Mouse (Mus musculus) midbrain, embryonic 13.5 days (tissue): ENCODE results near the gene Sik3. TPM values are rescaled to one million over a fixed set of nuclear protein-coding genes. Genes with fewer than 3 reads are reported as not detected.

Experiments used
- ATAC-seq: fragments of 200-750 bp; cut with Nextera tagmentation; 2 replicates; pipeline ENCODE4 v1.8.0; 2017; ENCODE audit warnings: mild to moderate bottlenecking, moderate TSS enrichment, moderate library complexity
- H3K27ac ChIP-seq: fragments of 300-500 bp; sonication (generic); 2 replicates; pipeline ENCODE4 v1.5.1; 2015; ENCODE audit warnings: inconsistent platforms, mild to moderate bottlenecking, moderate library complexity
- H3K27me3 ChIP-seq: fragments of 300-500 bp; sonication (generic); 2 replicates; pipeline ENCODE4 v1.6.1; 2015; ENCODE audit warnings: mild to moderate bottlenecking, inconsistent platforms
- H3K36me3 ChIP-seq: fragments of 300-500 bp; sonication (generic); 2 replicates; pipeline ENCODE4 v1.6.1; 2015; ENCODE audit warnings: mild to moderate bottlenecking, inconsistent platforms
- H3K4me1 ChIP-seq: fragments of 300-500 bp; sonication (generic); replicated peaks from 2 replicates; pipeline ENCODE4 v1.6.1; 2015; ENCODE audit warnings: inconsistent platforms
- H3K4me2 ChIP-seq: fragments of 300-500 bp; sonication (generic); replicated peaks from 2 replicates; pipeline ENCODE4 v1.6.1; 2015; ENCODE audit warnings: moderate library complexity, mild to moderate bottlenecking, inconsistent platforms
- H3K4me3 ChIP-seq: fragments of 300-500 bp; sonication (generic); replicated peaks from 2 replicates; pipeline ENCODE4 v1.5.1; 2015; ENCODE audit warnings: mild to moderate bottlenecking, inconsistent platforms
- H3K9ac ChIP-seq: fragments of 300-500 bp; sonication (generic); replicated peaks from 2 replicates; pipeline ENCODE4 v1.6.1; 2015; ENCODE audit warnings: mild to moderate bottlenecking, inconsistent platforms
- H3K9me3 ChIP-seq: fragments of 300-500 bp; sonication (generic); 2 replicates; pipeline ENCODE4 v1.6.1; 2016; ENCODE audit warnings: mild to moderate bottlenecking, inconsistent platforms
- WGBS: fragments of 180-500 bp; shearing (Covaris S2); methylation state at CpG from one replicate; pipeline ENCODE4 v1.1.7; 2015; 5-methylcytosine and 5-hydroxymethylcytosine counted together
- polyA plus RNA-seq: library from polyadenylated mRNA; unstranded; fragments of >200 nt; fragmentation: Nextera tagmentation; extraction: Ambion mirVana; gene quantifications from 2 replicates; pipeline ENCODE4 v1.2.1, GENCODE M21; 2015

The Sik3 gene
- polyA plus RNA-seq, 1 experiment from 2014 or later, result 6.7 TPM

DNA sequence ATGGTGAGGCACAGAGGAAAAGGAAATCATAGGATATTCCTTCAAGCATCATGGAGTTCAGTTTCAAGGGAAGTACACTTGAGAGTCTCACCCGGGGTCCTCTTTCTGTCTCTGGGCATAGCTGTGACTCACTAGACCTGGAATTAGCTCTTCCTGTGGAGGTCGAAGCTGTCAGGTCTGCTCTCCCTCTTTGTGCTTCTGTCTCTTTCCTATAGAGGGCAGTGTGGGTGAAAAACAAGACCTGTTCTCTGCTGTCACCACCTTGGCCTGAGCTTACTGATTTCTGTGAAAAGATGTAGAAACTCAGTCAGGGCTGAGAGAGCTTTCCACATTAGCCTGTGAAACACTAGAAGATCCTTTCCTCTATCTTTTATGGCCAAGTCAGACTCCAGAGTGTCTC is 172.6 kb downstream of the Sik3 start:
- Histone ChIP-seq H3K9me3 (no peaks in the 10 kb centered on the region), H3K27ac (no peak overlapping the region), H3K4me3 (no peak overlapping the region), H3K9ac (no peak overlapping the region), H3K36me3 (no peaks in the 10 kb centered on the region; the same call in 1 of the 2 replicates), H3K4me1 (peaks cover 11% of the 10 kb centered on the region), H3K27me3 (no peaks in the 10 kb centered on the region), H3K4me2 (no peak overlapping the region)
- ATAC-seq, result no peak
- WGBS, result 44% methylated on average over 2 of the region's 2 CpGs

DNA sequence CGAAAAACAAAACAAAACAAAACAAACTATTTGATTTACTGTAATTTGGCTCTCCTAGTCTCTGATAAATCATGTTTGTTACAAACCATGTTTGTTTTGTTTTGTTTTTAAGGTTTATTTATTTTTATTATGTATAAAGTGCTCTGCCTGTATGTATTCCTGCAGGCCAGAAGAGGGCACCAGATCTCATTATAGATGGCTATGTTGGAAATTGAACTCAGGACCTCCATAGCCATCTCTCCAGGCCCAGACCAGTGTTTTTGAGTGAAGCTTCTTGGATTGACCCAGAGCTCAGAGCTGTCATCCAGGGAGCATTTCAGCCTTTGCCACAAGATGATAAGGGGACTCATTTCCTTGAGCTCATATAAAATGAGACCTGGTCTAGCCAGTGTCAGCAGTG is 173.8 kb downstream of the Sik3 start:
- H3K4me1 ChIP-seq, result peaks cover 6% of the 10 kb centered on the region
- H3K27ac ChIP-seq, result no peak overlapping the region
- no peak overlapping the region for H3K9ac ChIP-seq
- H3K4me2 ChIP-seq, result no peak overlapping the region
- no peaks in the 10 kb centered on the region for H3K27me3 ChIP-seq
- H3K4me3 ChIP-seq, result no peak overlapping the region
- WGBS, result 88% methylated on average over 1 of the region's 1 CpGs
- no peaks in the 10 kb centered on the region for H3K36me3 ChIP-seq
- H3K9me3 ChIP-seq, result no peaks in the 10 kb centered on the region
- no peak for ATAC-seq

DNA sequence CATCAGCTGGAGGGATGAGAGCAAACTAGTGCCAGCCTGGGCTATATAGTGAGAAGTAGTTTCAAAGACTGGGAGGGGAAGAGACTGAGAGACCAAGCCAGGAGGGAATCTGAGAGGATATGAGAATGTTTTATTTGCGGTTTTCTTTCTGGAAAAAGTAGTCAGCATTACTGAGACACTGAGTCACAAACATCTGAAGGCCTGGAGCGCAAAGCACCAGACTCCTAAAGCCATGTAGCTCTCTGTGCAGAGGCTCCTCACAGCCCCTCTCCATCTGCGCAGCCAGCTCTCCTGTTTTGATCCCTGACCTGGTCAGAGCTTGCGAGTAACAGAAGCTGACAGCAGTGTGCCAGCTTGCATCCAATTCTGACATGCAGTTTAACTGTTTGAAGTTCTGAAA is 175.8 kb downstream of the Sik3 start:
- ATAC-seq, result no peak
- Histone ChIP-seq H3K4me1 (peaks cover 6% of the 10 kb centered on the region), H3K27ac (no peak overlapping the region), H3K9me3 (no peaks in the 10 kb centered on the region), H3K4me2 (no peak overlapping the region), H3K36me3 (no peaks in the 10 kb centered on the region), H3K9ac (no peak overlapping the region), H3K27me3 (no peaks in the 10 kb centered on the region), H3K4me3 (no peak overlapping the region)
- WGBS, result 89% methylated on average over 4 of the region's 4 CpGs

DNA sequence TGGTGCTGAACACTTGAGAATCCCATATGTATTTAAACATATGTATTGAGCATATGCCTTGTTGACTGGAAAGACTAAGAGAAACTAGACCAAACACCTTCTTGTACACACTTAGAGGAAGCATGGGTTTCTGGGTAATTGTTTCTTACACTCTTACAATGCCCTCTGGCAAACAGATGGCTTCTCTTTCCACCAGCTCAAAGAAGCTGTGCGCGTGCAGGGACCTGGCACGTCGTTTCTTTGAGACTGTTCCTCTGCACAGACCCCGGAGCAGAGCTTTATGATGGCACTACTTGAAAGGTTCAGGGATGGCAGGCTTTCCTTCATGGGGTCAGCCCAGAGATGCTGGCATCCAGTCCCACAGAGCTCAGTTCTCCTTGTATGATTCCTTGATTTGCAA is 176.3 kb downstream of the Sik3 start:
- H3K27ac ChIP-seq, result 0 out of 2 replicates have a peak overlapping the region, but pooled peaks have one; percentile 19
- ATAC-seq, result no peak

DNA sequence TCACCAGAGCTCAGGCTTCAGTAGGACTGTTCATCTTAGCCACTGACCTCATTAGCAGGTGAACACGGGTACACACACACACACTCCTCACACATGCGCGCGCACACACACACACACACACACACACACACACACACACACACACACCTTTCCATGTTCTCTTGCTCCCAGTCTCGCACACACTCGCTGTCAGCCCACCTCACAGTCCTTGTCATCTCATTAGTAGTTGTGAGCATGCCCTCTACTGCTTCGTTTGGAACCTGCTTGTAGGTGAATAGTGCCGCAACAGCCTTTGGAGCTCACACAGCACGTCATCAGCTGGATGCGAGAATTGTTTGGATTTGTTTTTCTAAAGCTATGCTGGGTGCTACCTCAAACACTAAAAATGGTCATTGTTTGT is 176.8 kb downstream of the Sik3 start:
- Histone ChIP-seq H3K4me2 (no peak overlapping the region), H3K36me3 (peaks cover 4% of the 10 kb centered on the region), H3K9ac (no peak overlapping the region), H3K27ac (0 out of 2 replicates have a peak overlapping the region, but pooled peaks have one; percentile 19), H3K4me1 (peaks cover 6% of the 10 kb centered on the region), H3K27me3 (no peaks in the 10 kb centered on the region), H3K9me3 (no peaks in the 10 kb centered on the region), H3K4me3 (no peak overlapping the region)
- ATAC-seq, result no peak; the same call in 1 of the 2 replicates
- 77% methylated on average over 10 of the region's 10 CpGs for WGBS

More for the DNA sequence above, 176.3 kb downstream of the Sik3 start:
- Histone ChIP-seq H3K4me1 (peaks cover 6% of the 10 kb centered on the region), H3K4me2 (no peak overlapping the region), H3K36me3 (0 out of 2 replicates have a peak, but pooled peaks cover under 1% of the 10 kb centered on the region), H3K9ac (no peak overlapping the region), H3K4me3 (no peak overlapping the region), H3K27me3 (no peaks in the 10 kb centered on the region), H3K9me3 (no peaks in the 10 kb centered on the region)
- 71% methylated on average over 5 of the region's 5 CpGs for WGBS

DNA sequence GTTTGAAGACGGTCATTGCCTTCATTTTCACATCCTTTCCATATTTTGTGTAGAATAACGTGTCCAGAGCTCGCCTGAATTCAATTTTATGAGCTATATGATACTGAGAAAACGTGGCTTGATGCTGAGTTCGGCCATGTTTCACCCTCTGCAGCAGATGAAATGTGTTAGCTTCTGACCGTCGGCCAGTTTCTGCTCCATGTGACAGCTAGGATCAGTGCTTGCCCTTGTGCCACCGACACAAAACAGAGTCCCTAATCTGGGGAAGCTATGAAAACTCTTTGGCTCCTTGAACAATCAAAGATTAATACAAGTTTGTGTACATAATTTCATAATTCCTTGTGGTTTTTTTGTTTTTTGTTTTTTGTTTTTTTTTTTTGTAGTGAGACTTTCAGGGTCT is 178.6 kb downstream of the Sik3 start:
- Histone ChIP-seq H3K9ac (0 out of 2 replicates have a peak overlapping the region, but pooled peaks have one; percentile 4), H3K27ac (no peak overlapping the region), H3K9me3 (no peaks in the 10 kb centered on the region), H3K27me3 (no peaks in the 10 kb centered on the region), H3K4me1 (peaks cover 6% of the 10 kb centered on the region), H3K4me2 (no peak overlapping the region), H3K36me3 (peaks cover 21% of the 10 kb centered on the region), H3K4me3 (no peak overlapping the region)
- WGBS, result 74% methylated on average over 8 of the region's 8 CpGs
- ATAC-seq, result no peak

DNA sequence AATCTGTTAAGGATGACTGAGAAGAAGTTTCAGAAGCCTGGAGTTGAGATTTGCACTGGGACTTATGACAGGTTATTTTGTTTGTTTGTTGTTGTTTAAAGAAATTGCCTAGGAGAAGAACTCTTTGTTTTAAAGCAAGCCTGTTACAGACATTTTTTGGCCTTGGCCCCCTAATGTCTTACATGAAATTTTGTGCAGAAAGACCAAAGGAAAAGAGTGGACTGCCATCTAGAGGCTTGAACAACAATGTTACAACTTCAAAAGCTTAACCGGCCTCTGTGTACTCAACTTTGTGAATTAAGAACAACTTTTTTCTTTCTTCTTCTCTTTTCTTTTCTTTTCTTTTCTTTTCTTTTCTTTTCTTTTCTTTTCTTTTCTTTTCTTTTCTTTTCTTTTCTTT is 179.0 kb downstream of the Sik3 start:
- Histone ChIP-seq H3K27me3 (no peaks in the 10 kb centered on the region), H3K9ac (no peak overlapping the region), H3K27ac (no peak overlapping the region), H3K4me3 (no peak overlapping the region), H3K36me3 (peaks cover 25% of the 10 kb centered on the region), H3K9me3 (no peaks in the 10 kb centered on the region), H3K4me1 (peaks cover 6% of the 10 kb centered on the region), H3K4me2 (no peak overlapping the region)
- no peak for ATAC-seq
- 33% methylated on average over 1 of the region's 1 CpGs for WGBS

DNA sequence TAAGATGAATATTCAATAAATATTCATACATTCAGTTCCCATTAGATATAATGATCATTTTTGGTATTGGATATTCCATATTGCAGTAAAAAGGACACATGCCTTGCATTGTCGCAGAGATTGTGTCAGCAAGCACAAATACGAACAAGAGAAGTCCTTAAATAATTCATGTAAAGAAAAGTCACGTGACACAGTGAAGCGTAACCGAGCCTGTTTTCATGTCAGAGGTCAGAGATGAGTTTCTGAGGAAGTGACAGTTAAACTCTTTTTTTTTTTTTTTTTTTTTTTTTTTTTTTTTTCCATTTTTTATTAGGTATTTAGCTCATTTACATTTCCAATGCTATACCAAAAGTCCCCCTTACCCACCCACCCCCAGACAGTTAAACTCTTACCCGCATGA is 180.0 kb downstream of the Sik3 start:
- Histone ChIP-seq H3K4me1 (peaks cover 6% of the 10 kb centered on the region), H3K36me3 (peaks cover 34% of the 10 kb centered on the region), H3K27me3 (no peaks in the 10 kb centered on the region), H3K4me2 (no peak overlapping the region), H3K27ac (no peak overlapping the region), H3K9me3 (no peaks in the 10 kb centered on the region), H3K4me3 (no peak overlapping the region), H3K9ac (no peak overlapping the region)
- 81% methylated on average over 6 of the region's 6 CpGs for WGBS
- no peak for ATAC-seq

DNA sequence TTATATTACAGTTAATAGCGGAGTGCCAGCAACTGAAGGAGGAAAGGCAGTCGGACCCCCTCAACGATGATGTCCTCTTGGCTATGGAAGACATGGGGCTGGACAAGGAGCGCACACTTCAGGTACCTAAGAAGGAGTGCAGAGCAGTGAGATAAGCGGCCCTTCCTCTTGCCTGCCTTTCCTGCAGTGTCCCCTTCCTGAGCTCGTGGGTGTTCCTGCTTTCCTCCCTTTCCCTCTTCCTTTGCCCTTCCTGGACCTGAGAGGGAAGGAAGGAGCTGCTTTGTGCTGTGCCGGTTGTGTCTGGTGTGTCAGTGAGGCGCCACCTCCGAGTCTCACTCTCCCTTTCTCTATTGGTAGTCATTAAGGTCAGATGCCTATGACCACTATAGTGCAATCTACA is 182.2 kb downstream of the Sik3 start:
- no peak overlapping the region for H3K4me3 ChIP-seq
- no peak overlapping the region for H3K4me2 ChIP-seq
- WGBS, result 89% methylated on average over 9 of the region's 9 CpGs
- no peaks in the 10 kb centered on the region for H3K27me3 ChIP-seq
- peaks cover 55% of the 10 kb centered on the region for H3K36me3 ChIP-seq
- no peak for ATAC-seq
- no peaks in the 10 kb centered on the region for H3K4me1 ChIP-seq
- no peak overlapping the region for H3K9ac ChIP-seq
- no peak overlapping the region for H3K27ac ChIP-seq
- H3K9me3 ChIP-seq, result no peaks in the 10 kb centered on the region

DNA sequence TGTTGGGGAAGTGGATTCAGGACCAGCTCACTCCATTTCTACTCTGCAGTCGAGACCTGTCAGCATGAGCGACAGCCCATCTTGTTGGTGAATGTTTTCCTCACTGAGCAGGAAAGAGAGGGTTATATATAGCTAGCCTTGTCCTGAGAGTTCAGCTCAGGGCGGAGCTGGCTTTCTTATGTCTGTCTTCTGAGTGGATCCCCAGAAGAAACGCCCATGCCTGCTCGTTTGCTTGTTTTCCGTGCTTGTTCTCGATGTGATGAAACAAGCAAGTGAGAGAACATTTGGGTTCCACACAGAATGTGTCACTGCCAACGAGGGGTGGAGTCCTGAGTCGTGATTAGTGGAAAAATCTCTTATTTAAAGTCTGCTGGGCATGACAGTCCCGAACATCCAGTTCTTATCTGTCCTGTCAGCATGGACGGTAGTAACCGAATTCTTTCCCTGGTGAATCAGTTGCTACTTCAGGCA is 184.1 kb downstream of the Sik3 start:
- WGBS, result 89% methylated on average over 12 of the region's 12 CpGs
- Histone ChIP-seq H3K9me3 (no peaks in the 10 kb centered on the region), H3K4me2 (no peak overlapping the region), H3K4me3 (no peak overlapping the region), H3K27me3 (no peaks in the 10 kb centered on the region), H3K36me3 (peaks cover 69% of the 10 kb centered on the region), H3K9ac (no peak overlapping the region), H3K4me1 (no peaks in the 10 kb centered on the region), H3K27ac (no peak overlapping the region)
- ATAC-seq, result no peak

DNA sequence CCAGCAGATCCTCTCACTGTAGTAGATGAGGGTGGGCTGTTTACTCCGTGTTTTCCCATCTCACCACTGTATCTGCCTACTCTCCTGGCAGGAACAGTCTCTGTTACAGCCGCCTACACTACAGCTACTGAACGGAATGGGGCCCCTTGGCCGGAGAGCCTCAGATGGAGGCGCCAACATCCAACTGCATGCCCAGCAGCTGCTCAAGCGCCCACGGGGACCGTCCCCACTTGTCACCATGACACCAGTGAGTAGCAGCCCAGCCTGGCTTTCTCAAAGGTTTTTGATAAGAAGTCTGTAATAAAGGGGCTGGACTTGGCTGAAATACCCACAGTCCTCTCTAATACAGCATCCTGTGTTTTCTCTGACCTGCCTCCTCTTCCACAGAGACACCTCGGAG is 185.8 kb downstream of the Sik3 start:
- Histone ChIP-seq H3K27ac (no peak overlapping the region), H3K4me1 (no peaks in the 10 kb centered on the region), H3K4me3 (no peak overlapping the region), H3K36me3 (peaks cover 80% of the 10 kb centered on the region), H3K4me2 (no peak overlapping the region), H3K9ac (no peak overlapping the region), H3K27me3 (no peaks in the 10 kb centered on the region), H3K9me3 (no peaks in the 10 kb centered on the region)
- WGBS, result 90% methylated on average over 9 of the region's 9 CpGs
- ATAC-seq, result no peak

DNA sequence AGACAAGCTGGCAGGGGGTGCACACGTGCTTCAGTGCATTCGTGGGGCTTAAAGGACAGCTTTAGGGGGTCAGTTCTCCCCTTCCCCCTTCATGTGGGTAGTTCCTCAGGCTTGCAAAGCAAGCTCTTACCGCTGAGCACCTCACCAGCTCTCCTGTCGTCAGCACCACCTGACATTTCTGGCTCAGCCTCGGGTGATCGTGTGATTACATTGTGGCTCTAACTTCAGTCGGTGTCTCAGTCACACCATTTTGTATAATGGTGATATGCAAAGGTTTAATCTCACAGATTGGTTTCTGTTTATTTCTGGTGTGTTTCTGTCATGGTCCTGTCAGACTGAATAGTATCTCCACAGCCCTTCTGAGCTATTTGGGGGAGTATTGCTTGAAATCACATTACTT is 186.3 kb downstream of the Sik3 start:
- Histone ChIP-seq H3K27me3 (no peaks in the 10 kb centered on the region), H3K4me3 (no peak overlapping the region), H3K27ac (no peak overlapping the region), H3K36me3 (peaks cover 80% of the 10 kb centered on the region), H3K4me1 (no peaks in the 10 kb centered on the region), H3K9ac (no peak overlapping the region), H3K9me3 (no peaks in the 10 kb centered on the region), H3K4me2 (no peak overlapping the region)
- no peak for ATAC-seq
- 86% methylated on average over 7 of the region's 7 CpGs for WGBS

DNA sequence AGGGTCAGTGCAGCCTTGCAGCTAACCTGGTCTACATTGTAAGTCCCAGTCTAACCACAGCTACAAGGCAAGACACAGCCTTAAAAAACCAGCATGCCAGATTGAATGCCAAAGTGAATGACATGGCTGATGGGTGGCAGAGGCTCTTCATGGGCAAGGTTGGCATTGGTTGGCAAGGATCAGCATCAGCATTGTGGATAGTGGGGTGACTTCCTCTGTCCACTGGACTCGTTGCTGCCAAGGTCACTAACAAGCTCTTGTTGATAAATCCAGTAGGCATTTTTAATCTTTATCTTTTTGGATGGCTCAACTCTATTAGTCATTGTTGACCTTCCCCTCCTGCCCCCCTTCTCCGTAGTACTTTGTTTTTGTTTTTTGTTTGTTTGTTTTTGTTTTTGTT is 187.0 kb downstream of the Sik3 start:
- 93% methylated on average over 2 of the region's 2 CpGs for WGBS
- Histone ChIP-seq H3K36me3 (peaks cover 81% of the 10 kb centered on the region), H3K27ac (no peak overlapping the region), H3K9me3 (no peaks in the 10 kb centered on the region), H3K4me3 (no peak overlapping the region), H3K4me2 (no peak overlapping the region), H3K4me1 (no peaks in the 10 kb centered on the region), H3K9ac (no peak overlapping the region), H3K27me3 (no peaks in the 10 kb centered on the region)
- no peak for ATAC-seq
